Mouse (Mus musculus): ENCODE measurements around the gene Cadm1.

Cadm1 gene

DNA sequence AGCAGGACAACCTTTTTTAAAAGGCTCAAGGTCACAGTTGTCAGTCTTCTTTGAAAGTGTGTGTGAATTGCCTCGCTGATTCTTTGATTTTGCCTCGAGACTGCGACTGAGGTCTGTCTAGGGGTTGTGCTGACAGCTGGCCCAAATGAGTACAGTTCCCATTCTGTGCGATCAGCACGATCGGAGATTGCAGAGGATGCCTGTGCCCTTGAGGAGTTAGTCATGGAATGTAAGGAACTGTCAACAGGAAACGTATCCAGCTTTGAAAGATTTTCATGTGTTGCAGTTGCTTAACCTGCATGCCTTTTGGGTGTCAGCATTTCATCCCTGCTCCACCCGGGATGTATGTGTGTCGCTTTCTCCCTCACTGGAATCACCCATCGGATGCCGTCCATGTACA, 141.6 kb downstream of the Cadm1 start:
- DNase-seq (ENCODE audit: low spot score in 2 of 2), result no peak

GRCm38 (mm10) chr9:47674766-47675713, 145.1 kb downstream of the Cadm1 start:
- DNase-seq (ENCODE audit: low spot score in 2 of 2), result no peak

GRCm38 (mm10) chr9:47686881-47687280, 156.9 kb downstream of the Cadm1 start:
- no peak for DNase-seq (ENCODE audit: low spot score in 2 of 2)

GRCm38 (mm10) chr9:47687604-47688003, 157.6 kb downstream of the Cadm1 start:
- DNase-seq (ENCODE audit: low spot score in 2 of 2), result no peak

- DNase-seq (ENCODE audit: low spot score in 2 of 2), result no peak
Observed at GRCm38 (mm10) chr9:47688297-47688696, 158.3 kb downstream of the Cadm1 start.

DNA sequence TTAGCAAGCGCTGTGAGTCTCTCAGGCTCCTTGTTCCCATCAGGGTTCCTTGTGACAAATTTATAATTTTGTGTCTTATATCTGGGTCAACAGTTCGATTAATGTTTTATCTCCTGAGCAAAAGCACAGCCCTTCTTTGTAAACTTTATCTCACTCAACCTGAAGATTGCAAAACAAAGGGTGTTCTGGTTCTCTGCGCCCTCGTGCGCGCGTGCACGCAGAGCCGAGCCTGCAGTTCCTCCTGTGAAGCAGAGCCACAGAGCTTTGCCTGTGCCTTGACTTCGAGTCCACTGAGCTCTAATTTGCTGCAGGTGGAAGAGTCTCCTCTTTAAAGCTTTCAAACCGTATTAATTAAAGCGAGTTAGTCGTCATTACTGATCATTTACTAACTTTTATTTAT, 162.9 kb downstream of the Cadm1 start:
- DNase-seq (ENCODE audit: low spot score in 2 of 2), result no peak

- peak in 1 of 2 experiments; percentile 22 for DNase-seq (ENCODE audit: low spot score in 2 of 2)
Observed at GRCm38 (mm10) chr9:47699026-47699425, 169.1 kb downstream of the Cadm1 start.

GRCm38 (mm10) chr9:47700021-47700420, 170.0 kb downstream of the Cadm1 start:
- DNase-seq (ENCODE audit: low spot score in 2 of 2), result no peak

- no peak for DNase-seq (ENCODE audit: low spot score in 2 of 2)
Observed at GRCm38 (mm10) chr9:47703026-47703876, 173.3 kb downstream of the Cadm1 start.

- DNase-seq (ENCODE audit: low spot score in 2 of 2), result no peak
Observed at GRCm38 (mm10) chr9:47706341-47706740, 176.4 kb downstream of the Cadm1 start.

GRCm38 (mm10) chr9:47707326-47707725, 177.4 kb downstream of the Cadm1 start:
- no peak for DNase-seq (ENCODE audit: low spot score in 2 of 2)

DNA sequence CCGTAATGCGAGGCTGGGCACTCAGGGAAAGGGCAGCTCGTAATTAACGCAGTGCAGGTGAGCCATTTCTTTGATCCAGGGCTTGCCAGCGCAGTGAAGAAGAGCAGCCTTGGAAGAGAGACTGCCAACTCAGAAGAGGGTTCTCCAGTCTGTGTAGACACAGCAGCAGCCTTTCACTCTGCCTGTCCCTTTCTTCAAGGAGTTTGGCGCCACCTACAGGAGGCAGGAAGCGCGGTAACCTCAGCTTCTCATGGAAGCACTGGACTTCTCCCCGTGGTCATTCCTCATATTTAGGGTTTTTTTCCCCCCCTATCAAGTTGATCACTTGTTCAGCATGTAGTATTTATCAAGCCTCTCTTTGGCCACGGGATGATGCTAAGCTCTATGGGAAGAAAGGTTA, 178.3 kb downstream of the Cadm1 start:
- DNase-seq (ENCODE audit: low spot score in 2 of 2), result peak in 1 of 2 experiments; percentile 24

DNA sequence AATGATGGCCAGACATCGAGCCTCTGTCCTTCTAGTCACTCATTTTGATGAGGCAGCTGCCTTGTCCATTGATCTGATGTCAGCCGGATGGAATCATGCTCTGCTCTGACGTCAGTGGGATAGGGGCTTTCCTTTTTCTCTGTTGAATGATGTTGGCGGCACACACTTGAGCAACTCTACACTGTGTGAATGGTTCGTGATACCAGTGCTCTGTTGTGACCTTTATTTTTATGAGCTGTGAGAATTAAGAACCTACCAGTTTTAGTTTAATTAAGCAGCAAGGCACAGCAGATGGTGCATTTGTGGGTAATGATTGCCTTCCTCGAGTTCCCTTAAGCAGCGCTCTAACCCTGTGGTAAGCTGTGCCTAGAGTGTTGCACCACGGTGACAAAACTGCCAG, 181.0 kb downstream of the Cadm1 start:
- DNase-seq (ENCODE audit: low spot score in 2 of 2), result no peak

GRCm38 (mm10) chr9:47714541-47714940, 184.6 kb downstream of the Cadm1 start:
- DNase-seq (ENCODE audit: low spot score in 2 of 2), result no peak

DNA sequence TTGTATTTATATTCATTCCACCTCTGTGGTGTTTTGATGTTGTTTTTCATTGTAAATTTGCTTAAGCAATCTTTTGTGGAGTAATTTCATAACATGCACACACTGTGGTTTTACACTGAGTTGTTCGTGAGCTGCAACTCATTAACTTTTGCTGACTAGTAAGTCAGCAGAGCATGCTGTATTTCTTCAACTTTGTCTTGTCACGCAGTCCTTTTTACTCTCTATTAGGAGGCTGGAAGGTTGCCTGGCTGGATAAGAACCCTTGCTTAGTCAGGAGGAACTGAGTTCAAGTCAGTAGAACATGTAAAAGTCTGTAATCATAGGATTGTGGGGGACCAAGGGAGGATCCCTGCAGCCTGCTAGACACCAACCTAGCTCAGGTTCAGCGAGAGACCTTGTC, 185.4 kb downstream of the Cadm1 start:
- no peak for DNase-seq (ENCODE audit: low spot score in 2 of 2)

DNA sequence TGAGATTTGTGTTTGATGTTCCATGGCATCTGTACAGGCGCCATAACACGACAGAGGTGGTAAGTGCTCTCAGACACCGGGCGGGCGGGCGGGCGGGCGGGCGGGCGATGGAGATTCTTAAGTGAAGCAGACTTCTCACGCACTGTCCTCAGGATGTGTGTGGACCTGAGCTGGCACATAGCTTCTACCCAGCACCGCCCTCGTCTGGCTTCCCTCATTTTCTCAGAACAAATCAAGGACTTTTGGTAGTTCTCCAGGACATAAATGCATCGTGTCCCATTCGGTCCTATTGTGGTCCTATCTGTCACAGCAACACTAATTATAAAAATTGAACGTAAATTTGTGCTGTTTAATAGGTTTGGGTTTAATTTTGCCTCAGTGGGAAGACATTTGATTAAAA, 186.9 kb downstream of the Cadm1 start:
- DNase-seq (ENCODE audit: low spot score in 2 of 2), result no peak

- no peak for DNase-seq (ENCODE audit: low spot score in 2 of 2)
Observed at GRCm38 (mm10) chr9:47727611-47728010, 197.6 kb downstream of the Cadm1 start.

DNA sequence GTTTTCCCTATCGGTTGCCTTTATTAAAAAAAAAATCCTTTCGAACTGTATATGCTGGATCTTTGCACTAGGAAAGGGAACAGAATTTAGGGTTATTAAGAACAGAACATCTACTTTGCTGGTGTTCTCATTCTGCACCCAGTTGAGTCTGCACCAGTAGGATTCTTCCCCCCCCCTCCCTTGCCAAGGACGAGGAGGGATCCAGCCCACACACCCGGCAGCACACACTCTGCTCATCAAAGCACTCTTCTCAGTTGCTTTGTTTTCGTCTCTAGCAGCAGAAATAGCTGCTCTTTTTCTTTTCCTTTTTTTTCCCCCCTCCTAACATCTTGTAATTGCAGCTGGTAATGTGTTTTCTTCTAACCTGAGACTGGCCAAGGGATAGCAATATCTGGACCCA, 198.9 kb downstream of the Cadm1 start:
- no peak for DNase-seq (ENCODE audit: low spot score in 2 of 2)

DNA sequence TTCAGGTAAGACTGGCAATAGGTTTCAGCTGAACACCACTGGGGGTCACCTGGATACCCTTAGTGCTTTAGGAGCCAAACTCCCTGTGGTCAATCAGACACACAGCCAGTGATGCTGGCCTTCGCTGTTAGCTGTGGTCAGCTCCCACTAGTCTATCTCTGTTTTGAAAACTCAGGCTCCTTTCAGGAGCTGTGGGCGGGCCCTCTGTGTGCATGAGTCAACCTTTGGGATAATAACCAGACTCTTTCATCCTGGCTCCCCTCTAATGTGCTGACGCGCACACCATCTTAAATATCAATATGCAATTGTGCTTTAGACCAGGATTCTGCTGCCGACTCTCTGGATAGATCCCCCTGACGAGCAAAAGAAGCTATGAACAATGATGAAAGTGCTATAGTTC, 200.3 kb downstream of the Cadm1 start:
- DNase-seq (ENCODE audit: low spot score in 2 of 2), result no peak

- DNase-seq (ENCODE audit: low spot score in 2 of 2), result no peak
Observed at GRCm38 (mm10) chr9:47733780-47734451, 203.9 kb downstream of the Cadm1 start.

DNA sequence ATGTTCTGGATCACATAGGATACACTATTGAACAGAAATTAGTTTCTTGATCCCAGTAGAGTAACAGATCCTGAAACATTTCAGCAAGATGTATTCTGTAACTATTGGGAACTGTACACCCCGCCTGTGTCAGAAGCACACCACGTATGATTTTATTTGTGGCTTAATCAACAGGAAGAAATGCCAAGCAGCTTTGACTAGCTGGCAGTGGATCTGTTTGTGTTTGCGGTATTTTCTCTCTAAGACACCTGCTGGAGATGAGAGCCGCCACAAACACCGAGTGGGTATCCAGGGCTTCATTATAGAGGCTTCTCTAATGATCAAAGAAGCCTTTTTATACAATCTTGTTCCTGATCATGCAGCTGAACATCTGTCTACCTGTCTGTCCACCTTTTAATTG, 204.9 kb downstream of the Cadm1 start:
- no peak for DNase-seq (ENCODE audit: low spot score in 2 of 2)

GRCm38 (mm10) chr9:47738799-47739198, 208.8 kb downstream of the Cadm1 start:
- DNase-seq (ENCODE audit: low spot score in 2 of 2), result no peak
